Mouse (Mus musculus): Measurements from ENCODE around the gene Fbln7.

GRCm38 (mm10) chr2:128850036-128850435 lies 12.7 kb upstream of the Fbln7 start:
- no peak for TF ChIP-seq EP300 (IDR thresholded peaks at IDR 0.05; ENCODE audit: insufficient read depth, low read depth, low read length)
- no peak for TF ChIP-seq CTCF (IDR thresholded peaks at IDR 0.05; ENCODE audit: low read depth, low read length)
